Mouse (Mus musculus): ENCODE measurements around the gene Myocos.

The Myocos gene

DNA sequence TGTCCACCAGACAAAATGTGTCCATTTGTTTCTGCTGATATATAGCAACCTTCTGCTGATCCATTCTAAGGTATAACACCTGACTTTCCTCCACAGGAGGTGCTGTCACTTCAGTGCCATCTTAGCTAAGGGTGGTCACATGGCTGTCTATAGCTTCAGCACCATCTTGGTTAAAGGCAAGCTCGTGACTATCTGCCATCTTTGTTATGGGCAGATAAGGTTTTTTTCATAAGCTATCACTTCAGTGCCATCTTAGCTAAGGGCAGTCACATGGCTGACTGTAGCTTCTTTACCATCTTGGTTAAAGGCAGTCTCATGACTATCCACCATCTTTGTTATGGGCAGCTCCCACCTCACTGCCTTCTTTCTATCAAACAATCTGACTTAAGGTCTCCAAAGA lies 42.5 kb downstream of the Myocos start:
- 67% methylated on average over 1 of the region's 1 CpGs for WGBS

GRCm38 (mm10) chr1:162611191-162611590 lies 46.8 kb downstream of the Myocos start:
- WGBS: 64% methylated on average over 4 of the region's 4 CpGs

- WGBS: 51% methylated on average over 9 of the region's 9 CpGs
Observed at GRCm38 (mm10) chr1:162609633-162610250, 48.3 kb downstream of the Myocos start.

GRCm38 (mm10) chr1:162608127-162608526 lies 49.9 kb downstream of the Myocos start:
- 21% methylated on average over 1 of the region's 1 CpGs for WGBS

- WGBS: 68% methylated on average over 4 of the region's 4 CpGs
Observed at GRCm38 (mm10) chr1:162601288-162601687, 56.7 kb downstream of the Myocos start.

DNA sequence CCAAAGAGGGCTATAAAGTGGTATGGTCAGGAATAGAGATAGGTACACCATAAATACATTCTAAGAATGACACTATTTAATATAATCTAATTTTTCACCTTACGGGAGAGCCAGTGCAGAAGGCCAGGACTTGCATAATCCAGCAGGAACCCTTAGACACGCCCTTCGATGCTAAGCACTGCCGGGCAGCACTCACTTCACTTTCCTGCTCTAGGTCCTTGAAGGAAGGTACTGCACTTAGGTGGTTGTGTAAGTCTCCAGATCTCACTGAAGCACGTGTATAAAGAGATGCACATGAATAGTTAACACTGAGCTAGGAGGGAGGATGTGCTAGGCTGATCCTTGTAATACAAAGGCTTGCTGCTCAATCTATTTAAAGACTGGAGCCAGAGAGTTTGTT lies 58.4 kb downstream of the Myocos start:
- WGBS: 90% methylated on average over 5 of the region's 5 CpGs

DNA sequence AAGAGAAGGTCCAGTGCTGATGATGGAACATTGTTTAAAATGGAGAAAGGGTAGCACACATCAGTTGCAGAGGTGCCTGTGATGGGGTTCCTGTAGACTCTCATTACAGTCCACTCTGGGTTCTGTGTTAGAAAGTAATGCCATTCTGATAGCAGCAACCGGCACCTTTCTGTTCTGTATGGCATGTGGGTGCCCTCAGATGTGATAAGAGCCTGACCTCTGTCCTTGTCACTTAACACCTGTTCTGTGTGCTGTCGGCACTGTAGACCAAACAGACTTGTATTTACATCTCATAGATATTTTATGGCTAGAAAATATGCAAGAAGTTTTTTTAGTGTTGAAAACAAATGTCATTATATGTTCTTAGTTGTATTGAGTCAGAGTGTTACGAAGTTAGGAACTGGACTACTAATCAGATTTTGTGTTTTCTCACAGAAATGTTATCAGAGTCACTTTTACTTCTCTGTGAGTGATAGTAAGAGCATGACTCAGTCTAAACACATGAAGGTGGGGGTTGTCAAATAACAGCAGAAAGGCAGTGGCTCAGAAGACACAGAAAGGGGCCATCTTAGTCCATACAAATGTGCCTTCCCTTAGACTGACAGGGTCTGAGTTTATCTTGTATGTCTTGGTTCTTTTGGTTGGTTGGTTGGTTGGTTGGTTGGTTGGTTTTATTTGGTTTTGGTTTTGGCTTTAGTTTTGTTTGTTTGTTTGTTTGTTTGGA lies 60.5 kb downstream of the Myocos start:
- WGBS: 95% methylated on average over 3 of the region's 3 CpGs

All from cerebral cortex, adult 2 months (tissue).